Mouse (Mus musculus) kidney, adult 8-10 months (tissue): ENCODE results near the gene Fgr.
A peak's percentile ranks its signal among the peaks of the same experiment; 100 is the strongest.

Experiments used
- DNase-seq, 2 experiments: peaks; one replicate each; pipeline ENCODE4 v3.0.0; 2022

The Fgr gene

GRCm38 (mm10) chr4:132973814-132974398 is at the start of gene Fgr:
TSS of gene Fgr (plus strand) at chr4:132974095.
- DNase-seq = peak; percentile 21 to 33

- DNase-seq = peak; percentile 59 to 63
Measured at GRCm38 (mm10) chr4:132926520-132926919, 47.4 kb upstream of the Fgr start.

GRCm38 (mm10) chr4:132930784-132931183 is 43.1 kb upstream of the Fgr start:
- DNase-seq = peak in 1 of 2 experiments; percentile 61

GRCm38 (mm10) chr4:132932752-132933404 is 41.0 kb upstream of the Fgr start:
- no peak for DNase-seq

GRCm38 (mm10) chr4:132934639-132935038 is 39.3 kb upstream of the Fgr start:
- no peak for DNase-seq

GRCm38 (mm10) chr4:132938181-132938941 is 35.5 kb upstream of the Fgr start:
- peak in 1 of 2 experiments; percentile 40 for DNase-seq

GRCm38 (mm10) chr4:132939421-132940127 is 34.3 kb upstream of the Fgr start:
- DNase-seq = peak in 1 of 2 experiments; percentile 67

- DNase-seq = no peak
Measured at GRCm38 (mm10) chr4:132941012-132941729, 32.7 kb upstream of the Fgr start.

- DNase-seq = no peak
Measured at GRCm38 (mm10) chr4:132943088-132943487, 30.8 kb upstream of the Fgr start.

- DNase-seq = no peak
Measured at GRCm38 (mm10) chr4:132944106-132944505, 29.8 kb upstream of the Fgr start.

- DNase-seq = no peak
Measured at GRCm38 (mm10) chr4:132944776-132945175, 29.1 kb upstream of the Fgr start.

- peak; percentile 63 to 85 for DNase-seq
Measured at GRCm38 (mm10) chr4:132945261-132946046, 28.4 kb upstream of the Fgr start.

- peak in 1 of 2 experiments; percentile 27 for DNase-seq
Measured at GRCm38 (mm10) chr4:132946047-132947001, 27.6 kb upstream of the Fgr start.

GRCm38 (mm10) chr4:132949882-132950532 is 23.9 kb upstream of the Fgr start:
- DNase-seq = no peak

GRCm38 (mm10) chr4:132950999-132951398 is 22.9 kb upstream of the Fgr start:
- no peak for DNase-seq

GRCm38 (mm10) chr4:132954530-132955394 is 19.1 kb upstream of the Fgr start:
- no peak for DNase-seq

- DNase-seq = no peak
Measured at GRCm38 (mm10) chr4:132955395-132955791, 18.5 kb upstream of the Fgr start.

GRCm38 (mm10) chr4:132958741-132959678 is 14.9 kb upstream of the Fgr start:
- DNase-seq = no peak
